Mouse (Mus musculus) liver, embryonic 11.5 days (tissue): Measurements from ENCODE around the gene Gm21969. TPM values are rescaled to one million over a fixed set of nuclear protein-coding genes. Genes with fewer than 3 reads are reported as not detected.
A peak's percentile ranks its signal among the peaks of the same experiment; 100 is the strongest.

Experiments
- ATAC-seq: fragments of 200-750 bp; cut with Nextera tagmentation; replicated peaks from 2 replicates; pipeline ENCODE4 v1.8.0; 2017; ENCODE audit warnings: moderate number of reproducible peaks, mild to moderate bottlenecking, moderate TSS enrichment, moderate library complexity; ENCODE audit not compliant: low FRiP score
- DNase-seq: peaks from one replicate; pipeline ENCODE4 v3.0.0-alpha.2; 2017; ENCODE audit warnings: low spot score
- H3K27ac ChIP-seq: fragments of 300-500 bp; sonication (generic); 2 replicates; pipeline ENCODE4 v1.5.1; 2014; ENCODE audit warnings: mild to moderate bottlenecking, low read depth, low read length, control low read depth
- H3K27me3 ChIP-seq: fragments of 300-500 bp; sonication (generic); replicated peaks from 2 replicates; pipeline ENCODE4 v1.6.1; 2014; ENCODE audit warnings: low read length, mixed read lengths; ENCODE audit not compliant: control insufficient read depth, insufficient read depth
- H3K36me3 ChIP-seq: fragments of 300-500 bp; sonication (generic); 2 replicates; pipeline ENCODE4 v1.6.1; 2014; ENCODE audit warnings: mild to moderate bottlenecking, low read length, moderate library complexity, mixed read lengths; ENCODE audit not compliant: control insufficient read depth, insufficient read depth
- H3K4me1 ChIP-seq: fragments of 300-500 bp; sonication (generic); replicated peaks from 2 replicates; pipeline ENCODE4 v1.6.1; 2014; ENCODE audit warnings: low read length, mixed read lengths; ENCODE audit not compliant: control insufficient read depth, insufficient read depth
- H3K4me2 ChIP-seq: fragments of 300-500 bp; sonication (generic); 2 replicates; pipeline ENCODE4 v1.6.1; 2014; ENCODE audit warnings: mild to moderate bottlenecking, control low read depth, moderate library complexity
- H3K4me3 ChIP-seq: fragments of 300-500 bp; sonication (generic); 2 replicates; pipeline ENCODE4 v1.5.1; 2014; ENCODE audit warnings: low read depth, low read length, control low read depth
- H3K9ac ChIP-seq: fragments of 300-500 bp; sonication (generic); 2 replicates; pipeline ENCODE4 v1.6.1; 2014; ENCODE audit warnings: low read depth, low read length, control low read depth
- H3K9me3 ChIP-seq: fragments of 300-500 bp; sonication (generic); 2 replicates; pipeline ENCODE4 v1.6.1; 2016; ENCODE audit warnings: low read length, inconsistent platforms, mixed read lengths; ENCODE audit not compliant: control insufficient read depth
- WGBS: fragments of 180-500 bp; shearing (Covaris S2); extraction: QIAGEN DNeasy Blood & Tissue Kit; methylation state at CpG from one replicate; pipeline ENCODE4 v1.1.7; 2014; 5-methylcytosine and 5-hydroxymethylcytosine counted together
- polyA plus RNA-seq: library from polyadenylated mRNA; unstranded; fragments of >200 nt; fragmentation: Nextera tagmentation; extraction: Ambion mirVana; gene quantifications from 2 replicates; pipeline ENCODE4 v1.2.1, GENCODE M21; 2014

Gene Gm21969
- polyA plus RNA-seq, 1 experiment from 2014 or later: not detected

DNA sequence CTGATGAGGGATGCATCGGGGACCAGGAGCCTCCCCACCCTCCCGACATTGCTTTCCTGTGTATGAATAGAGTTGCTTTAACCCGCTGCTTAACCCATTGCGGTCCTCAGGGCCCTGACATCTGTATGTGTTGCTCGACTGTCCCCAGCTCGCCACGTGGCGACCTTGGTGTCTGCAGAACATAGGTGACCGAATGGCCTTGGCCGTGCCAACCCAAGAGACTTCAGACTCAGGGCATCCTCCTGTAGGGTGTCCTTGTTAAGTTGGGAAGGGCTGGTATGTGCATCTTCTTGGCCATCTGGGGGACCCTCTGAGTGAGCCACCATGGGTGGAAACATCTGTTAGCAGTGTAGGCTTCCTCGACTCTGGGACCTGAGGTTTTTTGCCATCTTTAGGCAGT is 2.2 kb downstream of the Gm21969 start:
- H3K9ac ChIP-seq: no peak overlapping the region
- DNase-seq: no peak
- WGBS: 88% methylated on average over 11 of the region's 11 CpGs

DNA sequence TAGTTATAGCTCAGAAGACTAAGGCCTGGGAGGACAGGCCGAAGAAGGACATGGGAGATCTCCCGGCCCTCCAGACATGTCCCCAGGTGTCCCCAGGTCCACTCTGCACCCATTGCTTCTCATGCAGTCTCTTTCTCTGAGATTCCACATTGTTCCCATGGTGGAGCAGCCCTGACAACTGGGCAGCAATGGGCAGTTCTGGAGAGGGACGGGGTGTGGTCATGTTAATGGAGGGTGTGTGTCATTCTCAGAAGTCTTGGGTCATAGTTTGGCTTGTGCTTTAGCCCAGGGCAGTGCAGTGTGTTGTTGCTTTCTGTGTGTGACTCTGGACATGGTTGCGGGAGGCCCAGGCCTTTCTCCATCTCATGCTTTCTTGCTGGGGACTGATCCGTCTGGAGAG is 3.7 kb downstream of the Gm21969 start:
- Histone ChIP-seq H3K4me1 (peaks cover 9% of the 10 kb centered on the region), H3K9ac (no peak overlapping the region), H3K27me3 (no peaks in the 10 kb centered on the region), H3K36me3 (peaks cover 7% of the 10 kb centered on the region), H3K27ac (no peak overlapping the region), H3K9me3 (no peaks in the 10 kb centered on the region), H3K4me2 (no peak overlapping the region), H3K4me3 (no peak overlapping the region)
- DNase-seq: no peak
- ATAC-seq: no peak
- 90% methylated on average over 5 of the region's 5 CpGs for WGBS

More for the DNA sequence above, 2.2 kb downstream of the Gm21969 start:
- Histone ChIP-seq H3K27ac (no peak overlapping the region), H3K4me2 (no peak overlapping the region), H3K9me3 (no peaks in the 10 kb centered on the region), H3K27me3 (no peaks in the 10 kb centered on the region), H3K4me3 (no peak overlapping the region), H3K4me1 (peaks cover 21% of the 10 kb centered on the region), H3K36me3 (peaks cover 7% of the 10 kb centered on the region)
- no peak for ATAC-seq

DNA sequence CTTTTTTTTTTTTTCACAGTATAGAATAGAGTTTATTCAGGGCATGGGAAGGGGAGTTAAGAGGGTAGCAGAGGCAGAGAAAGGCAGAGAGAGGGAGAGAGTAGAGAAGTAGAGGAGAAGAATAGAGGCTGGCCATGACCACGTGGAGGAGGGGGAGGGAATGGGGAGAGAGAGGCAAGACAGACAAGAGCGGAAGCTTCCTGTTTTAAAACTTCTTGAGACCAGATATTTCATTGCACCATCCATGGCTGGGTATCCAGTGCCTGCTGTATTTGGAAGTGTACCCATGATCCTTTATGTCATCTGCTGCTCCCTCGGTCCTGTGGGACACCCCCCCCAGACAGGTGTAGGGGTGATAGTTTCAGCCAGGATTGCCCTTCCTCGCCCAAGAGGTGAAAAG is 6.0 kb downstream of the Gm21969 start:
- Histone ChIP-seq H3K4me2 (no peak overlapping the region), H3K4me1 (no peaks in the 10 kb centered on the region), H3K27me3 (no peaks in the 10 kb centered on the region), H3K9ac (no peak overlapping the region), H3K27ac (no peak overlapping the region), H3K36me3 (peaks cover 16% of the 10 kb centered on the region), H3K9me3 (0 out of 2 replicates have a peak, but pooled peaks cover 4% of the 10 kb centered on the region), H3K4me3 (no peak overlapping the region)
- no peak for DNase-seq
- no peak for ATAC-seq
- WGBS: 57% methylated on average over 4 of the region's 4 CpGs

DNA sequence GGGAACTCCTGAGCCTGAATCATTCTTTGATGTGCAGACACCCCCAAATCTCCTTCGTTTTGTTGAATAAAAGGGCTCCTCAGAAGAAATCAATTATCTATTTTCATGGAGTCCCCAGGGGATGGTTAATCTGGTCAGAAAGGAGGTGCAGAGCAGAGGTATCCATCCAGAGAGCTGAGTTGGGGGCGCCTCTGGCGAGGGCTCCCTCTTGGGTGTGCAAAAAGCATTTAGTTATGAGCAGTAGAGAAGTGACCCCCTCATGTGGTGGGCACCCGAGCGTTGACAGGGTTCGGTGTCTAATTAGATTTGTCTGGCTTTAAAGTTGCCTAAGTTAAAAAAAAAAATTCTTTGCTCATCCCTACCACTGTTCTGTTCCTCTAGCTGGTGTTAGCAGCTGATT is 8.0 kb downstream of the Gm21969 start:
- Histone ChIP-seq H3K4me1 (peaks cover 4% of the 10 kb centered on the region; the same call in 1 of the 2 replicates), H3K4me3 (no peak overlapping the region), H3K9me3 (0 out of 2 replicates have a peak, but pooled peaks cover 4% of the 10 kb centered on the region), H3K27ac (peak overlapping the region; percentile 8; the same call in 1 of the 2 replicates), H3K4me2 (no peak overlapping the region), H3K36me3 (peaks cover 19% of the 10 kb centered on the region), H3K27me3 (no peaks in the 10 kb centered on the region), H3K9ac (no peak overlapping the region)
- DNase-seq: no peak
- no peak for ATAC-seq
- 77% methylated on average over 6 of the region's 6 CpGs for WGBS

DNA sequence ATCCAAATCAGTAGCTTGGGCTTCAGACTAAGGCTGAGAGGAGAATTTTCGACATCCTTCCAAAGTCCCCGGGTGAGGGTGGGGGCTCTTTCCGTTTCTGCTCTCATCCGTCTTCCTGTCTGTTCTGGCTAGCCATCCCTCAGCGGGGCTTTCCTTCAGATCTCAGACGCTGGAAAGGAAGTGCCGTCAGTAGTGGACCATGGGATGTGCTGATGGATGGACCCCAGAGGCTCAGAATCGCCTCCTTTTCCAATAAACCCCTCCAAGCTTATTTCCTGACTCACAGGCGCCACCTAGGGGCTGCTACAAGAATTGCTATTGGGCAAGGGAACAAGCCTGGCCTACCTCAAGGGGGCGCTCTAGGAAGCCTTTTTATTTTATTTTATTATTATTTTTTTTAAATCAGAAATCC is 8.6 kb downstream of the Gm21969 start:
- H3K36me3 ChIP-seq: peaks cover 19% of the 10 kb centered on the region
- 6% methylated on average over 10 of the region's 10 CpGs for WGBS

DNA sequence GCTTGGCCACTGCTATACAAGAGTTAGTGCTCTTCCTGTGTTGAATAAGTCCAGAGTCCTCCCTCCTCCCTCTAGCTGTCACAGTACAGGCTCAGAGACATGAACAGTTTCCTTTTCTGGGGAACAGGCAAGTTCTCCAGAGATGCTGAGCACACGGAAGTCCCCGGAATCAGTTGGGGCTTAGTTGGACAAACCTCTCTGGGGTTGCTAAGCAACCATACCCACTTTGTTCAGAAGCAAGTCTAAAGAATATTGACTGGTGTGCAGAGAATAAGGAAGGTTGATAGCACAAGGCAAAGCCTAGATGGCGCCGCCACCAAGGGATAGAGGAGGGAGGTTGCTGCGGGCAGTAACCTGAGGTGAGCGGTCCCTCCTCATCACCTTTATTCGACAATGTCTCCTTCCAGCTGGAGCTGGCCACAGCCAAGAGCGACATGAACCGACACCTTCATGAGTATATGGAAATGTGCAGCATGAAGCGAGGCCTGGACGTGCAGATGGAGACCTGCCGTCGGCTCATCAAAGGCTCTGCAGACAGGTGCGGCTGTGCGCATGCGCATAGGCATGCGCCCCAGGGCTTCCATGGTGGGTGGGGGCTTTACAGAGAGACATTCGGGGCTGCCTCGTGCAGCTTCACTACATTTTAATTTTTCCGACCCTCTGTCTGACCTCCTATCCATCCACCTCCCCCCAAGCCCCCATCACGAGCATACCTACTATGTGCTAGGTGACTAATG is 11.7 kb downstream of the Gm21969 start:
- Histone ChIP-seq H3K4me2 (no peak overlapping the region; the same call in 1 of the 2 replicates), H3K4me1 (peaks cover 7% of the 10 kb centered on the region; the same call in 1 of the 2 replicates), H3K36me3 (peaks cover 19% of the 10 kb centered on the region), H3K27ac (no peak overlapping the region), H3K27me3 (no peaks in the 10 kb centered on the region), H3K9me3 (0 out of 2 replicates have a peak, but pooled peaks cover 4% of the 10 kb centered on the region), H3K9ac (no peak overlapping the region), H3K4me3 (no peak overlapping the region)
- ATAC-seq (no peak), DNase-seq (no peak)
- 88% methylated on average over 21 of the region's 21 CpGs for WGBS

More for the DNA sequence above, 8.6 kb downstream of the Gm21969 start:
- 0 out of 2 replicates have a peak, but pooled peaks cover 4% of the 10 kb centered on the region for H3K9me3 ChIP-seq
- H3K27ac ChIP-seq: peak overlapping the region; percentile 8; the same call in 1 of the 2 replicates
- DNase-seq (peak; percentile 74), ATAC-seq (no peak)
- H3K4me2 ChIP-seq: peak overlapping the region; percentile 52
- H3K4me1 ChIP-seq: peaks cover 7% of the 10 kb centered on the region; the same call in 1 of the 2 replicates
- no peaks in the 10 kb centered on the region for H3K27me3 ChIP-seq
- no peak overlapping the region for H3K9ac ChIP-seq
- H3K4me3 ChIP-seq: 0 out of 2 replicates have a peak overlapping the region, but pooled peaks have one; percentile 6

DNA sequence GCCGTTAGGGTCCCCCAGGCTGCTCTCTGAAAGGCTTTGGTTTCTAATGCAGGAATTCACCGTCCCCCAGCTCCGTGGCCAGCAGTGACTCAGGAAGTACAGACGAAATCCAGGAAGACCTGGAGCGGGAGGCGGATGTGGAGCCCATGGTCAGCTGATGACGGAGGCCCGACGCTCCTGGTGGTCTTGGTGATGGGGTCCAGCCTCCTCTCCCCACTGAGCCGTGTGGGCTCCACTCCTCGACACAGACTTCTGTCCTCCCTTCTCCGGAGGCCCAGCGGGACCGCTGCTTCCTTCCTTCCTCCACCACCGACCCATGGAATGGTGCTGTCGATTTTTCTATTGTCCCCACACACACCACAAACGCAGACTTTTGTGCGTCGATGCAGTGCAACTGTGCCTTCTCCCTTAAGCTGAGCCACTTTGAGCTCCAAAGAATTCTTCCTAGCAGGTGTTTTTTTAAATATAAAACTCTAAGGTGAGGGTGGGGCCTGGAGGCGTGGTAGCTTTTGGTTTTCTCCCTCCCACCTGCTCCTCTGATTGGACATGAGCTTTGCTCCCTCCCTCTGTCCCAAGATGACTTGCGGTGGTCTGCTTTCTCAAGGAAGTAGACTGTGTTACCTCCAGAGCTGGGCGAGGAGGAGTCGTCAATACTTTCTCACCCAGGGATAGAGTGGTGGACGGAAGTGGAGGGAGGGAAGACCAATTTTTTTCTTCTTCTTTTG is 13.5 kb downstream of the Gm21969 start:
- DNase-seq: no peak
- 8% methylated on average over 24 of the region's 24 CpGs for WGBS
- ATAC-seq: peak; percentile 95

DNA sequence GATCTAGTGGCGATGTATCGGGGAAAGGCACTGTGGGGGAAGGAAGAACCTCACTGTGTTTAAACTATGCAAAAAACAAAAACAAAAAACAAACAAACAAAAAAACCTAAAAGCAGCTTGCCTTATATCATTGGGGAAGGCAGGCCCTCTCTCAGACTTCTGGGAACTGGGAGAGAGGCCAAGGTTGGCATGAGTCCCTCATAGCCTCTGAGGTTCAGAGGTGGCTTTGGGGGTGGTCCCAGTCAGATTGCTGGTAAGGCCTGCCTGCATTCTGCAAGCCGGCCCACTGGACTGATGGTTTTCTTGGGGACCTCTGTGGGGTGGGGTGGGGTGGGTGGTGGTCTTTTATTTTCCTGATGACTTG is 14.0 kb downstream of the Gm21969 start:
- peak overlapping the region; percentile 65 for H3K4me3 ChIP-seq
- H3K36me3 ChIP-seq: peaks cover 19% of the 10 kb centered on the region
- H3K9ac ChIP-seq: peak overlapping the region; percentile 44
- H3K9me3 ChIP-seq: 0 out of 2 replicates have a peak, but pooled peaks cover 4% of the 10 kb centered on the region
- peaks cover 7% of the 10 kb centered on the region; the same call in 1 of the 2 replicates for H3K4me1 ChIP-seq
- H3K27me3 ChIP-seq: no peaks in the 10 kb centered on the region
- H3K4me2 ChIP-seq: peak overlapping the region; percentile 85
- DNase-seq (no peak), ATAC-seq (no peak)
- 49% methylated on average over 3 of the region's 3 CpGs for WGBS
- no peak overlapping the region; the same call in 1 of the 2 replicates for H3K27ac ChIP-seq

More for the DNA sequence above, 13.5 kb downstream of the Gm21969 start:
- Histone ChIP-seq H3K4me2 (peak overlapping the region; percentile 85), H3K9ac (peak overlapping the region; percentile 74), H3K4me1 (peaks cover 7% of the 10 kb centered on the region; the same call in 1 of the 2 replicates), H3K9me3 (0 out of 2 replicates have a peak, but pooled peaks cover 4% of the 10 kb centered on the region), H3K27me3 (no peaks in the 10 kb centered on the region), H3K4me3 (peak overlapping the region; percentile 65), H3K36me3 (peaks cover 19% of the 10 kb centered on the region), H3K27ac (peak overlapping the region; percentile 66)
